Mouse (Mus musculus) gastrocnemius, adult 18-20 months (tissue): Measurements from ENCODE around the gene Rptn. TPM values are rescaled to one million over a fixed set of nuclear protein-coding genes. Genes with fewer than 3 reads are reported as not detected.
"Not testable (repeated sequence)": the region's sequence is repeated elsewhere in the genome, so short reads cannot be mapped to it uniquely, and the experiment has no call there.

Experiments used
- DNase-seq: peaks from one replicate; pipeline ENCODE4 v3.0.0; 2021; ENCODE audit warnings: low spot score
- long read RNA-seq, 2 experiments: library from polyadenylated mRNA; stranded (forward); transcript quantifications; one replicate each; pipeline ENCODE4 v2.0.0; 2021
- total RNA-seq, 2 experiments: library from RNA; stranded (reverse); gene quantifications; 2 replicates each; pipeline ENCODE4 v1.2.3; 2021

The Rptn gene
- total RNA-seq = not detected
- long read RNA-seq, experiment 1 = 0 reads
- long read RNA-seq, experiment 2 = 0 reads

DNA sequence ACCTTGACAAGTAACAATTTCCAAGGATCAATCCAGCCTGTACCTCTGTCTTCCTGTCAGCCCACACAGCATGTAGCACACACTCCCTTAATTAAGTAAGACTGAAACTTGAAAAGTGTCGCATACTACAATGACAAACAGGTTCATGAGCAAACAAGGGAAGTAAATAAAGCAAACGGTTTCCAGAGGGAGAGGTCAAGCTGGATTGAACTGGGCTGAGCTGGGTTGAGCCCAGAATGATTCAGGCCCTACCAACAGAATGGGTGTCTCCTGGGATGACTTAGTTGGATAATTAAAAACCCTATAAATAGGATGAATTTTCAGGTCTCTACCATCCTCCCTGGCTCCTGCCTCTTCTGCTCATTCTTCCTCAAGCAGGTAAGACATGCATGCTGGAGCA, at the start of gene Rptn:
TSS of gene Rptn (plus strand) at position 334 of the 400 bp plus-strand sequence.
- no peak for DNase-seq

DNA sequence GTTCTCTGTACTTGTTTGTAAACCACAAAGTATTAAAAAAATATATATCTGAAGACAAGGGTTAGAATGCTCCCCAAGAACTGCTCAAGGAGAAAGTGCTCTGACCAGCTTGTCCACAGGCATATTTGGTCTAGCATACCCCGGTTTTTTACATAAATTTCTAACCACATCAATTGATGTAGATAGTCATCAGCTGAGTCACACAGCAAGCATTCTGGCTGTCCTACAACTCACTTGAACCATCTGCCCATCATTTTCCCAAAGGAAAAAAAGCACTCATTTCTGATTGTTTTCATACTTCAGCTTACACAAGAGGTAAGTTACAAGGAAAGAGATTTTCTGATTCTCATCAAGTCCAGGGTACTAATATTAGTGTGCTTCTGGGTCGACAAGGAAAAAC, 46.6 kb upstream of the Rptn start:
- peak; percentile 13 for DNase-seq

DNA sequence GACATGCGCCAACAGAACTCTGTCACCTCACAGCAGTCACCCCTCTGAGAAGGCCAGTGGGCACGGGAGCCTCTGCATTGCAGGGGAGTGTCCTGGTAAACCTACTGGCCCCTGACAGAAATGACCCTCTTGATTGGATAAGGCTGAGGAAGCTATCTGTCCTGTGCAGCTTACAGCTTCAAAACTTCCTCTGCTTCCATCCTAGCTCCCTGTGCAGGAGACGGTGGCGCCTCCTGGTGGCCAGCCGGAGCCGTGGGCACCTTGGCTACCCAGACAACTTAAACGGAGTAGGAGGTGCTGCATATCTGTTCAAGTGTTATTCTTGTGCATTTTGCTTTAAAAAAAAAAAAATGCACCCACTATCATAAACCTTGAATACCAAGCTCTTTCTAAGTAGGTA, 33.5 kb upstream of the Rptn start:
- peak; percentile 47 for DNase-seq

DNA sequence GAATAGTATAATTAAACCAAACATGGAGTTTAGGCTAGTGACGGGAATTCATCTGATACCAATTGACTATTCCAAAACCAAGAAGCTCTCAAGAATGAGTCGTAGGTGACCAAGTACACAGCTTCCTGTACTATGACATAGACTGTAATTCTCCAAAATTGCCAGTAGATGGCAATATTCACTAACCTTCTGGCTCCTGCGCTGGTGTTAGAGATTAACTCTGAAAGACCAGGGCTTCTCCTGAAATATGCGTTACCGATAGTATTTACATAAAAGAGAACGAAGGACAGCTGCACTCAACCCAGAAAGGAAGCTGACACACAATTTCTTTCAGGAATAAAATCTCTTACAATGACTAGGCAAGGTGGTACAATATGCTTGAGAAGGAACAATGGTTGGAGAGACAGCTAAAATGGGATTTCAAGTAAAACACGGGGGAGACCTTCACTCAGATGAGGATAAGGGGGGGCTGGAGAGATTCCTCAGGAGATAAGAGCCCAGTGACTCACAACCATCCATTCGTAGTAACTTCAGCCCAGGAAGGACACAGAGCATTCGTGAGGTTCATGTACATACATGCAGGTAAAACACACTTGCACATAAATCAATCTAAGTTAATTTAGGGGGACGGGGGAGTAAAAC, 31.4 kb upstream of the Rptn start:
- DNase-seq = peak; percentile 12

DNA sequence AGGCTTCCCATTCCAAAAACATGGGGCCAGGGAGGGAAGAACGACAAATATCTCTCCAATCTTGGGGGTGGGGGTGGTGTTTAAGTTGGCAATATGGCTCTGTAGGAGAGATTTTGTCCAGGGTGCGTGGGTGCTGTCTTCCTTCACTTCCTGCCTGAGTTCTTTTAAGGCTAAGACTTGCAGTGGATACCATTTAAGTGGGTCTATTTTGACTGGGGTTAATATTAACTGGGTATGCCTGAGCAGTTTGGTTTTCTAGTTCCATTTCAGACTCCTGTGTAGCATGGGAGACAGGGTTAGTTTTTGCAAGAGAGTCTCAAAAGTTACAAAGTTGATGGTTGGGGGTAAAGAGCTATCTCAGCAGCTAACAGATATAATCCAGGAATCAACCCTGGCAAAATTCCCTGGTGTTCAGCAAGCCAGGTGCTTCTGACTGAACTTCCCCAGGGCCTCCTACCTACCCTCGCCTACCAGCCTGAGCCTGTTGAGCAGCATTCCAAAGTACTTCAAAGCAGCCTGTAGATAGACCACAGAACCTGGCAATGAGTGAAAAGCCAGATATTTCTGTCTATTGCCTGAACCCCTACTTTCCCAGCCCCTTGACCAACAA, 26.4 kb upstream of the Rptn start:
- no peak for DNase-seq

DNA sequence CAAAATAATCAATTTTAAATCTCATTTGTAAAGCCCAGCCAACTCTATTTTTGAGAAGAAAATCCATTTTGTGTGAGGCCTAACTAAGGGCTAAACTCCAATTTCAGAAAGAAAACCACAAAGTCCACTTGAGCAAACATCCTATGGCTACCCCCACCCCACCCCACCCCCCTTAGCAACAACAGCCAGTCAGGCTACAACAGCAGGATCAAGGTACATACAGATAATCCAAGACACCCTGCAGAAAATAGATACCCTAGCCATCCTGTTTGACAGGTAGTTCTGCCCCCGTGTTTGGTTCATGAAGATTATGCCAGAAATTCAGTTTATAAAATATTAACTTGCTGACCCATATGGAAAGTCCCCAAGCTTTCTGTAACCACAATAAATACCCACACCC, 25.3 kb upstream of the Rptn start:
- no peak for DNase-seq

DNA sequence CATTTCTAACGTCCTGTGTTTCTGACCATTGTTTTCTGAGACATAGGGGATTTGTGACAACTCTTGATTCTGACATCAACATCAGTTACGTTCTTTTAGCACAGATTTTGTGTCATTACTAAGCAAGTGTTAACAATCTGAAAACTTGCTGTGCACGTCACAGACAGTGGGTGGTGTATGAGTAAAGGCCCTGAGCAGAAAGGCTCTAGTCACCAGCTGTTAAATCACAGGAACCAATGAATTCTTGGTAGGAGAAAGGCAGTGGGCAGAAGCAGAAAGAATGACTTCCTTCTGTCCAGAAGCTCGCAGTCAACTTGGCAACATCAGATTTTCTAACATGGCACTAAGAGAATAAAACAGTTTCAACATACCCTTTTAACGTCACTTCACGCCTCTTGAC, 20.1 kb upstream of the Rptn start:
- no peak for DNase-seq

DNA sequence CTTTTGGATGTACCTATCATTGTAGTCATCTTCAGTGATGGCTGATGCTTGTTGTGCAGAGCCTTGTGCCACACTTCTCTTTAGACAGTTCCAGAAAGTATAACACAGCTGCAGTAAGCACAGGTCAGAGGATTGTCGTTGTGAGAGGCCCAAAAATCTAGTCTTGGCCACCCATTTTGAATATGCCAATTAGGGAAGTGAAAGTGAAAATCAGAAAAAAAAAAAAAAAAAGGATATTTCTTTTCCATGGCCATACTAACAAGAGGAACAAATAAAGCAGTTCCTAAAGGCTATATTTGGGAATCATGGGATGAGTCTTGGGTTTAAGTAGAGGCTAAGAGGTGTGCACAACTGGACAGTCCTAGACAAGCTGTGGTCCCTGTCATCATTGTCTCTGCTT, 18.3 kb upstream of the Rptn start:
- no peak for DNase-seq

DNA sequence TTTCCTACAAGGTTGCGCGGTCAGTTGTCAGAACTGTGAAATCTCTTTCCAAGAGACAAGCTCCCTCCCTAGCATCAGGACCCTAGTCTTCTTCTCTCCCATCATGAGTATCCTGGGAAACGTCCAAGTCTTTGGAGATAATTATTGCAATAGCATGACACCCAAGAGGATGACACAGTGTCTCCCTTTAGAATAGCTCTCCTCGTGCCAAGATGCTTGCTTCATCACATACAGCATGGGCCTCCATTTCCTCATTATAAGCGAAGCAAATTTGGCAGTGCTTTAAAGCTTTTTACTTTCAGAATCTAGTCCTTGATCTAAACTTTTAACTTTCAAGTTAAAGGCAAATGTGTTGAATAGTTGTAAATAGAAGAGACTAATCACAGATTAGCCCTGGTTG, 17.9 kb upstream of the Rptn start:
- DNase-seq = no peak

DNA sequence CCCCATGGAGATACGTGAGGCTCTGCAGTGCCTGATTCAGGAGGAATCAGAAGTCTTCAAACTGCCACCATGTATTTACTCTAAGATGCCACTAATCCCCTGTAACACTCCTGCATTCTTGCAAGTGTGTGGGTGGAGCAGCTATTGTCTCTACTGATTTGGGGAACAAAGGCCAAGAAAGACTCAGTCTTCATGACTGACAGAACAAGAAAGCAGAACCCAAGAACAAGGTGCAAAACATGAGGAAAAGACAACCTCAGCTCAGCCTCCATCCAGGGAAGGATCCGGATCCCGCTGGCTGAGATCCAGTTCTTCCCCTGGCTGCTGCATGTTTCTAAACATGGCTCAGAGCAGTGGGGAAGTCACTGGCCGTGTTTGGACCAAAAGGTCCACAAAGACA, 15.4 kb upstream of the Rptn start:
- DNase-seq = no peak

DNA sequence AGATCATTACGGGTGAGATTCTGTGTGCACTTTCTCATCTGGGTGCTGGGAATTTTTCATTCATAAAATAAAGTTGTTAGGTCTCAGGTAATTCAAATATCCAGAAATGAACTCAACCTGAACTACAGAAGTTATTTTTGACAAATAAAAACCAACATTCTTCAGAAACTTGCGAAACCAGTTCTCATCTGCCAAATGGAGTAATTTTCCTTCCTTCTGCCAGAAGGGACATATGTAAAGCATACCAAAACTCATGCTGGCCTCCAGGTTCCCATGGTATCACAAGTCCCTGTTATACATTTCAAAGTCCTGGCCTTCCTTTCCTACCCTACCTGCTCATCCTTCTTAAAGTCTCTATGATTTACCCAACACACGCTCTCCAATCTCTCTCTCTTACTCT, 10.4 kb downstream of the Rptn start:
- DNase-seq = no peak

DNA sequence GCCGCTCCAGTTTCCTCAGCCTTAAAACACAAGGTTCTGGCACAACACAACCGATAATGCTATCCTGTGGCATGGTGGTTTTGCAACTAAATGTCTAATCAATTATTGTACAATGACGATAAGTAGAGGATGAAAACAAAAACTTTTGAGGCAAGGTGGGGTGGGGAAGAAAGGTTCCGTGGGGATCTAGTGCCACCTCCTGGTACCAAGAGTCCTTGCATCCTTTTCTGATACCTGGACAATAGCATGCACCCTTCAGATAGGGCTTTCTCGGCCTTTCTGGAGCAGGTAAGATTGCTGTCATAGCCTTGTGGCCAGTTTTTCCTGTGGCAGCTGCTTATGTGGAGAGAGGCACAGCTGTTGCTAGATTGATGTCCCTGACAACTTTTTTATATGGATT, 13.5 kb downstream of the Rptn start:
- DNase-seq = peak; percentile 2

DNA sequence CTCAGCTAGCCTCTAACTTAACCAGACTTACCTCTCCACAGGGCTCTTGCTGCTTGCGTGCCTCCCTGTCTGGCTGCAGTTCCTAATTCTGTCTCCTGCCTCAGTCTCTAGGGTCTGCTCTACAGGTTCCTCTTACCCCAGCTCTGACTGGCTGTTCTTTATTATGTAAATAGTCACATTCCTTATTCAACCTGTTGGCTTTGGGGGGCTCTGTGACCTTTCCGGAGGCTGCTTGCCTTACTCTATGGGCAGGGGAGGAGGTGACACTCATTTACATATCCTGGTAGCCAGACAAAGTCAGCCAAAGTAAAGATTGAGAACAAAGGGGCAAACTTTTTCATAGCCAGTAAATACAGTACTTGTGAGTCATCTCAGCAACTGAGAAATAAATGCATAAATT, 18.4 kb downstream of the Rptn start:
- no peak for DNase-seq

DNA sequence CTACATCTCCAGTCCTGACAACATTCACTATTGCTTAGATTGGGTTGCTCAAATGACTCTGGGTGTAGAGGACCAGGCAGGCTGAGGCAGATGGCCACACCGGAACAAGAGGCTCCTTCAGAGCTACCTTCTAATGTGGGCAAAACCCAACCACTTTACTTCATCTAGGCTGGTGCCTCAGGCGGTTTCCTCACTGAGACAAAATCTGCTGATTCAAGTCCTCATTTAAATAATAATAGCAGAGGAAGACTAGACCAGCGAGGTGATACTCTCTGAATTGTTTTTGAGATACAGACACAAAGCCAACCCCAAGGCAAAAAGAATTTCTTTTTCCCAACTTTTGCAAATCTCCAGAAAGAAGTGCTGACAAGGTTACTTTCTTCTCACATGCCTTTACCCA, 38.2 kb downstream of the Rptn start:
- no peak for DNase-seq

DNA sequence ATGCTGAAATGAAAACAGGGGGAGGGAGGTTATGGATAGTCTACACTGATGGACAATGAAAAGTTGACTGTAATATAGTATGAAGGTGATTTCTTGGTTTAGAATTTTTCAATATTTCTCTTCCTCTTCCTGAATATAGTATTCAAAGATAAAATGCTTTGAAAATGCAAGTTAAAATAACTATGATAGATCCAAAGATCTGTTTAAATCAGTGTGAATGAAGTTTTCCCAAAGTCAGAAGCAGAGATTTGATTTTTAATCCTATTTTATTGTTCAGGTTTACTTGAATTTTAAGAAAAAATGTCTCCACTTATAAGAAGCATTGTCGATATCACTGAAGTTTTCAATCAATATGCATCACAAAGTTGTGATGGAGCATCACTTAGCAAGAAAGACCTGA, 48.5 kb downstream of the Rptn start, which contains the start of gene Tchh:
TSS of gene Tchh (plus strand) at position 301 of the 400 bp plus-strand sequence.
- no peak for DNase-seq

DNA sequence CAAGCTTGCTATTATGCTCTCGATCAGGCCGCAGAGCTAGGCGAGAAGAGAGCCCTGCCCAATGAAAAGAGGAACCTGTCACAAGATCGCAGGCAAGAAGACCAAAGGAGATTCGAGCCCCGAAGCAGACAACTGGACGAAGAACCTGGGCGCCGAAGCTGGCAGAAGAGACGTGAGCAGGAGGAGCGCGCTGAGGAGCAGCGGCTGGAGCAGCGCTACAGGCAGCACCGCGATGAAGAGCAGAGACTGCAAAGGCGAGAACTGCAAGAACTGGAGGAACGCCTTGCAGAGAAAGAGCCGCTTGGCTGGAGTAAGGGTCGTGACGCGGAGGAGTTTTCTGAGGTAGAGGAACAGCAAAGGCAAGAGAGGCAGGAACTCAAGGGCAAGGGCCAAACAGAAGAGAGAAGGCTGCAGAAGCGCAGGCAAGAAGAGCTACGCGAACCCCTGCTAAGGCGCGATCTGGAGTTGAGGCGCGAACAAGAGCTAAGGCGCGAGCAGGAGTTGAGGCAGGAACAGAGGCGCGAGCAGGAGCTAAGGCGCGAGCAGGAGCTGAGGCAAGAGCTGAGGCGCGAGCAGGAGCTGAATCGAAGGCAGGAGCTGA, 50.1 kb downstream of the Rptn start:
- peak; percentile 3 for DNase-seq

DNA sequence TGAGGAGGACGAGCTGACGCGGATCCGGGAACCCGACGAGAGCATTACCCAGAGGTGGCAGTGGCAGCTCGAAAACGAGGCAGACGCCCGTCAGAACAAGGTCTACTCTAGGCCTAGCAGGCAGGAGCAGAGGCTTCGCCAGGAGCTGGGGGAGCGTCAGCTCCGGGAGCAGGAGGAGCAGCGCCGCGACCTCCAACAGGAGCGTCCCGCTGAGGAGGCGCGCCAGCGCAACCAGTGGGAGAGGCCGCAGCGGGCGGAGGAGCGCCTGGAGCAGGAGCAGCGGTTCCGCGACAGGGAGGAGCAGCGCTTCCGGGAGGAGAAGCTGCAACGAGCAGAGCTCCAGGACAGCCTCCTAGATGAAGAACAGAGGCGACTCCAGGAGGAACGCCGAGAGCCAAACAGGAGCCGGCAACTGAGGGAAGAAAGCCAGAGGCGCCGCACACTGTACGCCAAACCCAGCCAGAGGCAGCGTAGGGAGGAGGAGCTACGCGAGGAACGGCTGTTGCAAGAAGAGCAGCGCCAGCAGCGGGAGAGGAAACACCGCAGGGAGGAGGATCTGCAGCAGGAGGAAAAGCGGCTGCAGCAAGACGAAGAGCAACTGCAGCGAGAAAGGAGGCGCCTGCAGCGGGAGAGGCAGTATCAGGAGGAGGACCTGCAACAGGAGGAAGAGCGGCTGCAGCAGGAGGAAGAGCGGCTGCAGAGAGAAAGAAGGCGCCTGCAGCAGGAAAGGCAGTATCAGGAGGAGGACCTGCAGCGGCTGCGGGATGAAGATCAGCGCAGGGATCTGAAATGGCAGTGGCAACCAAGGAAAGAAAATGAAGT, 51.1 kb downstream of the Rptn start:
- peak; percentile 53 for DNase-seq

DNA sequence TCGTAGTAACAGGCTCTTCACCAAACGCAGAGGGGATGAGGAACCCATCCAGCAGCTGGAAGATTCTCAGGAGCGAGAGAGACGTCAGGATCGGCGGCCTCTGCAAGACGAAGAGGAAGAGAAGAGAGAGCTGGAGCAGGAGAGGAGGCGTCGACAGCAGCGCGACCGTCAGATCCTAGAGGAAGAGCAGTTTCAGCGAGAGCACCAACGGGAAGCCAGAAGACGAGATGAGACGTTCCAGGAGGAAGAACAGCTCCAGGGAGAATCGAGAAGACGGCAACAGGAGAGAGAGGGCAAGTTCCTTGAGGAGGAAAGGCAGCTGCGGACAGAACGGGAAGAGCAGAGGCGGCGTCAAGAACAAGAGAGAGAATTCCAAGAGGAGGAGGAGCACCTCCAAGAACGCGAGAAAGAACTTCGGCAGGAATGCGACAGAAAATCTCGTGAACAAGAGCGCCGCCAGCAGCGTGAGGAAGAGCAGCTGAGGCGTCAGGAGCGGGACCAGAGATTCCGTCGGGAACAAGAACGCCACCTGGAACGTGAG, 51.7 kb downstream of the Rptn start:
- peak; percentile 1 for DNase-seq

DNA sequence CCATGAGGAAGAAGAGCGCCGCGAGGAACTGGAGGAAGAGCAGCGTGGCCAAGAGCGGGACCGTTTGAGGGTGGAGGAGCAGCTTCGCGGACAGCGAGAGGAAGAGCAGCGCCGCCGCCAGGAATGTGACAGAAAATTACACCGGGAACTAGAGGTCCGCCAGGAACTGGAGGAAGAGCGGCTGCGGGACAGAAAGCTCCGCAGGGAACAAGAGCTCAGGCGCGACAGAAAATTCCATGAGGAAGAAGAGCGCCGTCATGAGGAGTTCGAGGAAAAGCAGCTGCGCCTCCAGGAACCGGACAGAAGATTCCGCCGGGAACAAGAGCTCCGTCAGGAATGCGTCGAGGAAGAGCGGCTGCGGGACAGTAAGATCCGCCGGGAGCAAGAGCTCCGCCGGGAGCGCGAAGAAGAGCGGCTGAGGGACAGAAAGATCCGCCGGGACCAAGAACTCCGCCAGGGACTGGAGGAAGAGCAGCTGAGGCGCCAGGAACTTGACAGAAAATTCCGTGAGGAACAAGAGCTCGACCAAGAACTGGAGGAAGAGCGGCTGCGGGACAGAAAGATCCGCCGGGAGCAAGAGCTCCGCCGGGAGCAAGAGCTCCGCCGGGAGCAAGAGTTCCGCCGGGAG, 52.7 kb downstream of the Rptn start:
- DNase-seq = peak; percentile 1

DNA sequence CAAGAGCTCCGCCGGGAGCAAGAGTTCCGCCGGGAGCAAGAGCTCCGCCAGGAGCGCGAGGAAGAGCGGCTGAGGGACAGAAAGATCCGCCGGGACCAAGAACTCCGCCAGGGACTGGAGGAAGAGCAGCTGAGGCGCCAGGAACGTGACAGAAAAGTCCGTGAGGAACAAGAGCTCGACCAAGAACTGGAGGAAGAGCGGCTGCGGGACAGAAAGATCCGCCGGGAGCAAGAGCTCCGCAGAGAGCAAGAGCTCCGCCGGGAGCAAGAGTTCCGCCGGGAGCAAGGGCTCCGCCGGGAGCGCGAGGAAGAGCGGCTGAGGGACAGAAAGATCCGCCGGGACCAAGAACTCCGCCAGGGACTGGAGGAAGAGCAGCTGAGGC, 53.2 kb downstream of the Rptn start:
- DNase-seq = not testable (repeated sequence)

DNA sequence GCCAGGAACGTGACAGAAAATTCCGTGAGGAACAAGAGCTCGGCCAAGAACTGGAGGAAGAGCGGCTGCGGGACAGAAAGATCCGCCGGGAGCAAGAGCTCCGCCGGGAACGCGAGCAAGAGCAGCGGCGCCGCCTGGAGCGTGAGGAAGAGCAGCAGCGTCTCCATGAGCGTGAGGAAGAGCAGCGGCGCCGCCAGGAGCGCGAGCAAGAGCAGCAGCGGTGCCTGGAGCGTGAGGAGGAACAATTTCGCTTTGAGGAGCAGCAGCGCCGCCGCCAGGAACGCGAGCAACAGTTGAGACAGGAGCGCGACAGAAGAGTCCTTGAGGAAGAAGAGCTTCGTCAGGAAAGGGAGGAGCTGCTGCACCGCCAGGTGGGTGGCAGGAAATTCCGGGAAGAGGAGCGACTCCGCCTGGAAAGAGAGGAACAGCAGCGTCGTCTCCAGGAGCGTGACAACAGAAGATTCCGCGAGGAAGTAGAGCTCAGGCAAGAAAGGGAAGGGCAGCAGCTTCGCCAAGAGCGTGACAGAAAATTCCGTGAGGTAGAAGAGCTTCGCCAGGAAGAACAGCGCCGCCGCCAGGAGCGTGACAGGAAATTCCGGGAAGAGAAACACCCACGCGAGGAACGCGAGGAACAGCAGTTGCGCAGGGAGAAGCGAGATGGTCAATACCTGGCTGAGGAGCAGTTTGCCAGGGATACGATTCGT, 53.8 kb downstream of the Rptn start:
- DNase-seq = peak; percentile 24
